Mouse (Mus musculus) midbrain, embryonic 15.5 days (tissue): ENCODE measurements around the gene Gm853. TPM values are rescaled to one million over a fixed set of nuclear protein-coding genes. Genes with fewer than 3 reads are reported as not detected.
A peak's percentile ranks its signal among the peaks of the same experiment; 100 is the strongest.

ENCODE experiments used
- ATAC-seq: fragments of 200-750 bp; cut with Nextera tagmentation; replicated peaks from 2 replicates; pipeline ENCODE4 v1.8.0; 2017; ENCODE audit warnings: moderate TSS enrichment
- H3K27ac ChIP-seq: fragments of 300-500 bp; sonication (generic); 2 replicates; pipeline ENCODE4 v1.5.1; 2015; ENCODE audit warnings: mild to moderate bottlenecking, inconsistent platforms
- H3K27me3 ChIP-seq: fragments of 300-500 bp; sonication (generic); replicated peaks from 2 replicates; pipeline ENCODE4 v1.6.1; 2015; ENCODE audit warnings: inconsistent platforms
- H3K36me3 ChIP-seq: fragments of 300-500 bp; sonication (generic); replicated peaks from 2 replicates; pipeline ENCODE4 v1.6.1; 2015; ENCODE audit warnings: inconsistent platforms
- H3K4me1 ChIP-seq: fragments of 300-500 bp; sonication (generic); 2 replicates; pipeline ENCODE4 v1.6.1; 2015; ENCODE audit warnings: inconsistent platforms
- H3K4me2 ChIP-seq: fragments of 300-500 bp; sonication (generic); 2 replicates; pipeline ENCODE4 v1.6.1; 2015; ENCODE audit warnings: inconsistent platforms, mild to moderate bottlenecking, moderate library complexity
- H3K4me3 ChIP-seq: fragments of 300-500 bp; sonication (generic); 2 replicates; pipeline ENCODE4 v1.5.1; 2015; ENCODE audit warnings: mild to moderate bottlenecking, inconsistent platforms
- H3K9ac ChIP-seq: fragments of 300-500 bp; sonication (generic); 2 replicates; pipeline ENCODE4 v1.6.1; 2015; ENCODE audit warnings: mild to moderate bottlenecking, inconsistent platforms
- H3K9me3 ChIP-seq: fragments of 300-500 bp; sonication (generic); 2 replicates; pipeline ENCODE4 v1.6.1; 2016; ENCODE audit warnings: inconsistent platforms
- WGBS: fragments of 180-500 bp; shearing (Covaris S2); methylation state at CpG from one replicate; pipeline ENCODE4 v1.1.7; 2015; ENCODE audit warnings: mixed read lengths; 5-methylcytosine and 5-hydroxymethylcytosine counted together
- polyA plus RNA-seq: library from polyadenylated mRNA; unstranded; fragments of >200 nt; fragmentation: Nextera tagmentation; extraction: Ambion mirVana; gene quantifications from 2 replicates; pipeline ENCODE4 v1.2.1, GENCODE M21; 2015

Gm853 gene
- polyA plus RNA-seq, 1 experiment from 2014 or later = 0.06 TPM

DNA sequence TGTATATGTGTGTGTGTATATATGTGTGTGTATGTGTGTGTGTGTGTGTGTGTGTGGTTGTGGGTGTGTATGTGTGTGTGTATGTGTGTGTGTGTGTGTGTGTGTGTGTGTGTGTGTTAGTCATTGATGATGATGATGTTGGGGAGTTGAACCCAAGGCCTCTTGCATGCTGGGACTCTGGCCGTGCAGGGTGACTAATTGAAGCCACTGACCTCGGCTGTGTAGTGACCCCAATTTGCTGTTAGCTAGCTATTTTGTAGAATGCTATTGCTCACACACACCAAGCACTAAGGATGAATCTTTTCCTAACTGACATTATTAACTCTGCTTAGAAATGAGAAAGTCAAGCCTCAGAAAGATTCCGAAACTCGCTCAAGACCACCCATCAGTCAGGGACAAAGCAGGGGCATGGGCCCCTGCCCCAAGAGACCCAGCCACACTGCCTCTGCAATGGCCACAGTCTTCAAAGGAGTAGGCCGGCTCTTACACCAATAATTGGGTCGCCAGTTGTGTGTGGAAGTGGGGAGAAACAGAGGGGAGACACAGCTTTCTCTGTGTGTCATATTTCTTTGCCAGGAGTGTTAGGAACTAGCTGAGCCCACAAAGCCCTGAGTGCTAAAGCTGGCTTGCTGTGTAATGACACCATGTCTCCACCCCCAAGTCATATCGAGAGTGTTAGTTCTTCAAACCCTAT is 41.1 kb downstream of the Gm853 start:
- 64% methylated on average over 7 of the region's 7 CpGs for WGBS
- no peak for ATAC-seq

DNA sequence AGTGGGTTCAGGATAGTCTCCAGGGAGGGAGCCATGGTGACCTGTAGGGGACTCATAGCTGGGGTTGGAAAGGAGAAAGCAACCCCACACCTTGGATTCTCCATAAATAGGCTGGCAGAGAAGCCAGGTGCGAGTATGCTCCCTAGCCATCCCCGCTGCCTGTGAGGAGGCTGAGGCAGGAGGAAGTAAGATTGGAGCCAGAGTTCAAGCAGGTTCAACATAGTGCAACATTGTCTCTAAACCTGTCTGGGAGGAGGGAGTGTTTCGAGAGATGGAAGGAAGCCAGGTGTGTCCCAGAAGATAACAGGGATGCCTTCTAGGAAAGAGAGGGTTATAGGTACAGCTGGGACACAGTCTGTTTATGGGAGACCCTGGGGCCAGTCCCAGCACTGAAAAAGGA is 42.3 kb downstream of the Gm853 start:
- H3K36me3 ChIP-seq = no peaks in the 10 kb centered on the region
- H3K27ac ChIP-seq = no peak overlapping the region
- peaks cover 6% of the 10 kb centered on the region for H3K27me3 ChIP-seq
- no peaks in the 10 kb centered on the region for H3K9me3 ChIP-seq
- H3K9ac ChIP-seq = no peak overlapping the region
- 81% methylated on average over 3 of the region's 3 CpGs for WGBS
- H3K4me3 ChIP-seq = no peak overlapping the region
- no peak overlapping the region for H3K4me2 ChIP-seq
- ATAC-seq = no peak
- H3K4me1 ChIP-seq = peaks cover 8% of the 10 kb centered on the region; the same call in 1 of the 2 replicates

More for the DNA sequence above, 41.1 kb downstream of the Gm853 start:
- Histone ChIP-seq H3K9ac (no peak overlapping the region), H3K4me3 (no peak overlapping the region), H3K27me3 (no peaks in the 10 kb centered on the region), H3K9me3 (no peaks in the 10 kb centered on the region), H3K27ac (no peak overlapping the region), H3K36me3 (no peaks in the 10 kb centered on the region), H3K4me2 (no peak overlapping the region), H3K4me1 (no peaks in the 10 kb centered on the region)

DNA sequence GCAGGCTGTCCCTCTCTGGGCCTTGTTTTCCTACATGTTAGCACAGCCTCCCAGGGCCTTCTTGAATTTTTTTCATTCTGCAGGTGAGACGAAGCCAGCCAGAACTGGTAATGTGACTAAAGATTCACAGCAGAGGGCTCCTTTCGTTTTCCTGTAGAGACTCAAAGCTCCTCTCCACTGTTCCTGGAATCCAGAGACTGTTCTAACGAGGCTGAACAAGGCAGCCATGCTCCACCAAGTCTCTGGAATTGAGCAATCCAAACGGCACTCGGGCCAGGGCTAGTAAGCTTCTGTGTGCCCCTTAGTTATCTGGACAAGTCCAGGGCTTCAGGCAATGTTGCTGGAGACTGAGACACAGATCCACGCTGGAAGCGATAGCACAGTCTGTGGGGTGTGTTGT is 44.7 kb downstream of the Gm853 start:
- no peak overlapping the region for H3K4me3 ChIP-seq
- H3K4me2 ChIP-seq = no peak overlapping the region
- no peak overlapping the region for H3K9ac ChIP-seq
- H3K9me3 ChIP-seq = no peaks in the 10 kb centered on the region
- ATAC-seq = no peak
- H3K36me3 ChIP-seq = no peaks in the 10 kb centered on the region
- peaks cover 12% of the 10 kb centered on the region for H3K4me1 ChIP-seq
- peaks cover 23% of the 10 kb centered on the region for H3K27me3 ChIP-seq
- H3K27ac ChIP-seq = no peak overlapping the region
- WGBS = 55% methylated on average over 7 of the region's 7 CpGs

DNA sequence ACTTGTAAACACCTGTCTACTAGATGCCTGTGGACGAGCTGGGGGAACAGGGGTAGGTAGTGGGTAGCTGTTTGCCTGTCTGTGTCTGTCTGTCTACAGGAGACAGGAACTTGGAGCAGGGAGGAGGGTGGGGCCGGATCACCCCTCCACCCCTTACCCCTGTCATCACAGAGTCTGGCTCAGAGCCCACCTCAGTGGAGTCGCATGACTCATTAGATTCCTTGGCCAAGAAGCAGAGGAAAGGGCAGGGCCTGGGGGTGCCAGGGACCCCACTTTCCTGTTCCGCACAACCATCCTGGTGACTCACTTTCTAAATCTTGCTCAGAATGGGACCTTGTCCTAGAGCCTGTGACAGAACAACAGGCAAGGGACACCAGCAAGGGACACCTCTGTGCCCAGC is 45.1 kb downstream of the Gm853 start:
- WGBS = 80% methylated on average over 4 of the region's 4 CpGs
- Histone ChIP-seq H3K27me3 (peaks cover 23% of the 10 kb centered on the region), H3K27ac (no peak overlapping the region), H3K9me3 (no peaks in the 10 kb centered on the region), H3K4me2 (no peak overlapping the region), H3K36me3 (no peaks in the 10 kb centered on the region), H3K4me3 (no peak overlapping the region), H3K4me1 (peaks cover 12% of the 10 kb centered on the region), H3K9ac (no peak overlapping the region)
- ATAC-seq = no peak

DNA sequence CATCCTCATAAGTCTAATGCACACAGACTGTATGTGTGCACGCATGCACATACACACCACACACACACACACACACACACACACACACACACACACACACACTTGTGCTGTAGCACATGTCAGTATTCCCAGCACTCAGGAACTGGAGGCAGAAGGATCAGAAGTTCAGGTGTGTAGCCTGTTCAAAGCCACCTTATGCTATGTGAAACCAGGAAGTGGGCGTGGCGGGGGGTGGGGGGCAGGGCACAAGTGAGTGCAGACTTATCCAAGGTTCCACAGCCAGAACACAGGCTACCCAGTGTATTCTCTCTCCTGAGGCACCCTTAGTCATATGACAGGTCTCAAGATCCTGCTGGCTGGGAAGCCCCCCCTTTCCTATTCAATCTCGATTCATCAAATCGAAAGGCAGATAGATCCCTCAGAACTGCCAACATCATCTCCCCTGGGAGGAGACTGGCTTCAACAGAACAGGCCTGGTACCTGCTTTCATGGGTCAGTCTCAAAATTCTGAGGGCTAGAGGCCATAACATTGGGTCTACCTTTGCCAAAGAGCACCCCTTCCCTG is 46.0 kb downstream of the Gm853 start:
- H3K4me2 ChIP-seq = no peak overlapping the region
- H3K36me3 ChIP-seq = no peaks in the 10 kb centered on the region
- no peaks in the 10 kb centered on the region for H3K9me3 ChIP-seq
- no peak overlapping the region for H3K9ac ChIP-seq
- H3K27me3 ChIP-seq = peaks cover 23% of the 10 kb centered on the region
- peaks cover 12% of the 10 kb centered on the region for H3K4me1 ChIP-seq
- 81% methylated on average over 5 of the region's 5 CpGs for WGBS
- no peak overlapping the region for H3K4me3 ChIP-seq
- no peak for ATAC-seq
- no peak overlapping the region for H3K27ac ChIP-seq

DNA sequence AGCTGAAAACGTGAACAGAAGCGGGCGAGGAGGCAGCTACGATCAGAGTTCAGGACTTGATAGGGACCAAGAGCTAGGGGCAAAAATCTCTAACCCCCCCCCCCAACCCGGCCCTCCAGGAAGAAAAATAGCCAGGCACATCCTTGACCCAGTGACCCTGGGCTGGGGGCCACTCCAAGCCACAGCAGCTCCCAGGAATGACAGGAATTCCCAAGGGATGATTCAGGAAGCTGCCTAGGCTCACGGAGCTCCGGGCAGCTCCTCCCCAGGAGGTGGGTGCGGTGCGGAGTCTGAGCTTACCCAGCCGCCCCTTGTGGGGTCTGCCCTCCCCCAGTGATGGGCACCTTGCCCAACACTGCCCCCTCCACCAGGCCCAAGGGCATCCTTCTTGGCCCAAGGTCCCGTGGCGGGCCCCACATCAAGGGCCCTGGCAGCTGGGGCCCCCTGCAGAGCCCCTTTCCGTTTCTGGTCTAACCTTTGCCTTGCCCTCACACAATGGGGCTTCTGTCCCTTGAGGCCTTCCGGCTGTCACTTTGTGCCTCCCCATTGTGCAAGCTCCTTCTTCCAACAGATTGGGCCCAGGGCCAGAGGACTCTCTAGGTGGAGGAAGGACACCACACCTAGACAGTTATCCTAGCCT is 47.0 kb downstream of the Gm853 start, which contains the start of gene Tinagl1:
Gene Tinagl1, minus strand, starts transcription at position 51 of the 640 bp plus-strand sequence.
- H3K9ac ChIP-seq = no peak within 1 kb of the TSS
- H3K4me2 ChIP-seq = peak within 1 kb of the TSS; percentile 19
- peaks cover 12% of the 10 kb centered on the region for H3K4me1 ChIP-seq
- ATAC-seq = no peak
- 2% methylated on average over 14 of the region's 14 CpGs for WGBS
- H3K9me3 ChIP-seq = no peaks in the 10 kb centered on the region
- H3K4me3 ChIP-seq = no peak within 1 kb of the TSS
- no peaks in the 10 kb centered on the region for H3K36me3 ChIP-seq
- peaks cover 23% of the 10 kb centered on the region for H3K27me3 ChIP-seq
- H3K27ac ChIP-seq = no peak within 1 kb of the TSS

DNA sequence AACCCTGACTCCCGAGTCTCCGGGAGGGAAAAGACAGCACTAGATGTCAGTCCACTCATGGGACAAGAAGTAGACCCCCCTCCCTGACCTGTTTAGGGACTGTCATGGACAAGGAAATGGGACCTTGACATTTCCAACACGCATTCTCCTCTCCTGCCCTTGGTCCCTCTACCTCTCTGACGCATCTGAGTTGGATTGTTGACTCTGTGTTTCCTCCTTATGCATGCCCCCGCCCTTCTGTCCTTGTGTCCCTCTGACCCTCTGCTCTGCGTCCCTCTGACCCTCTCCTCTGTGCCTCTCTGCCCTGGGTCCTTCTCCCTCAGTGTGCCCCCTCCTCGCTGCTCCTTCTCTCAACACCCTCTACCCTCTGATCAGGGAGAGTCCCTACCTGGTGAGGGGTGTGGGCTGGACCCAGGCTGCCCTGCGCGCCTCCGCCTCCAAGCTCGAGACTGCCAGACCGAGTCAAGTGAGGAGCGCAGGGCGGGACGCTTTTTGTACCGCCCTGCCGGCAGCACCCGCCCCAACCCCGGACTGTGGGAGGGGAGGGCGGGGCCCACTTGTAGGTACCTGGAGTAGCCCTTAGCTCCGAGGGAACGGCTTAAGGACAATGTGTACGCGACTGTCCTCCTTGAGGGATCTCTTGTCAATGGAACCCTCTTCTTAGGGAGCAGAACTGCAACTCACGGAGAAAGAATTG is 47.7 kb downstream of the Gm853 start:
- no peak overlapping the region for H3K27ac ChIP-seq
- H3K27me3 ChIP-seq = peaks cover 23% of the 10 kb centered on the region
- H3K4me1 ChIP-seq = peaks cover 12% of the 10 kb centered on the region
- no peaks in the 10 kb centered on the region for H3K9me3 ChIP-seq
- no peak overlapping the region for H3K4me3 ChIP-seq
- H3K9ac ChIP-seq = no peak overlapping the region
- no peak for ATAC-seq
- no peaks in the 10 kb centered on the region for H3K36me3 ChIP-seq
- 3% methylated on average over 25 of the region's 25 CpGs for WGBS
- H3K4me2 ChIP-seq = peak overlapping the region; percentile 19

DNA sequence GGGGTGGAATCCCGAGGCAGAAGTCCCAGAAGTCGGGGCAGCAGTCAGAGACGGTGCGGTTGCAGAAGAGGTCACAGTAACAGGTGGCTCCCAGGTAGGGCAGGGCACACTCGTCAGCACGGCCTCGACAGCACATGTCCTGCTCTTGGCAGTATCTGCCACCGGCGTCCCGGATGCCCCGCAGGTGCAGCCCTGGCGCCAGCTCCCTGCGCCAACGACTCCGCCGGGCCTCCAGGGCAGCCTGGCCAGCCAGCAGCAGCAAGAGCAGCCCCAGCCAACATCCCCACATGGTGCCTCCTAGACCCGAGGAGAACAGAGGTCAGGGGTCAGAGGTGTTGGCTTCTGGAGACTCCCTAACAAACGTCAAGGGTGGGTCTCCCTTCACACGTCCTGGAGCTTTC is 48.3 kb downstream of the Gm853 start:
- no peak overlapping the region for H3K27ac ChIP-seq
- H3K4me2 ChIP-seq = no peak overlapping the region
- H3K4me3 ChIP-seq = no peak overlapping the region
- peaks cover 23% of the 10 kb centered on the region for H3K27me3 ChIP-seq
- no peak overlapping the region for H3K9ac ChIP-seq
- ATAC-seq = no peak
- H3K4me1 ChIP-seq = peaks cover 12% of the 10 kb centered on the region
- WGBS = 43% methylated on average over 19 of the region's 19 CpGs
- H3K9me3 ChIP-seq = no peaks in the 10 kb centered on the region
- no peaks in the 10 kb centered on the region for H3K36me3 ChIP-seq

DNA sequence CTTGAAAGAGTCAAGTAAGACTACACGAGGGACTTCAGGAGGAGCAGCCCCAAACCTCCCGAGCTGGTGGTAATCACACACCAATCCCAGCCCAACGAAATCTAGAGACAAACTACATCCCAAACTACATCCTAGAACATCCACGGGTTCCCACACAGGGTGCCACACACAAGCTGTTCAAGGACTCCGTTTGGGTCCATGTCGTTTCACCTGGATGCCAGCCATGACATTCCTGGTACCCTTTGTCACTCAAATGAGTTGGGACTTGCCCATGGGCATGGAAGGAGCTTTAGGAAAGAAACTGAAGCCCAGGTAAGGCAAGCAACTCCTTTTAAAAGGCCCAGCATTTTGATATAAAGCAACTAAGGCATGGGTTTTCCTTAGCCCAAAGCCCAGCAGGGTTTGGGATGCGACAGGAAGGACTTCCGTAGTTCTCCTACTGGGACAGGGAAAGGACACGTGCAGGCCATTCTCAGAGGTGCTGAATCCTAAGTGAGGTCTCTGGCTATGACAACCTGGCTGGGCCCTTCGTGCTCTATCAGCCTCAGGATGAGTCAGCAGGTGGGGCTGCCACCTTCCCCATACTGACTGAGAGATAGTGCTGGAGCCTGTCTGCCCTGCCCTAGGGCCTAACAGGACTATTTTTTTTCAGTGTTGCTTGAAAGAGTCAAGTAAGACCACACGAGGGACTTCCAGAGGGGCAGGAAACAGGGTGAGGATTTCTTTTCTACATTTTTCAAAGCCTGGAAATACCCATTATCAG is 49.0 kb downstream of the Gm853 start:
- Histone ChIP-seq H3K27me3 (peaks cover 23% of the 10 kb centered on the region), H3K27ac (no peak overlapping the region), H3K4me3 (no peak overlapping the region), H3K9me3 (no peaks in the 10 kb centered on the region), H3K4me1 (peaks cover 14% of the 10 kb centered on the region), H3K36me3 (no peaks in the 10 kb centered on the region), H3K9ac (no peak overlapping the region), H3K4me2 (no peak overlapping the region)
- 73% methylated on average over 11 of the region's 11 CpGs for WGBS
- ATAC-seq = no peak

DNA sequence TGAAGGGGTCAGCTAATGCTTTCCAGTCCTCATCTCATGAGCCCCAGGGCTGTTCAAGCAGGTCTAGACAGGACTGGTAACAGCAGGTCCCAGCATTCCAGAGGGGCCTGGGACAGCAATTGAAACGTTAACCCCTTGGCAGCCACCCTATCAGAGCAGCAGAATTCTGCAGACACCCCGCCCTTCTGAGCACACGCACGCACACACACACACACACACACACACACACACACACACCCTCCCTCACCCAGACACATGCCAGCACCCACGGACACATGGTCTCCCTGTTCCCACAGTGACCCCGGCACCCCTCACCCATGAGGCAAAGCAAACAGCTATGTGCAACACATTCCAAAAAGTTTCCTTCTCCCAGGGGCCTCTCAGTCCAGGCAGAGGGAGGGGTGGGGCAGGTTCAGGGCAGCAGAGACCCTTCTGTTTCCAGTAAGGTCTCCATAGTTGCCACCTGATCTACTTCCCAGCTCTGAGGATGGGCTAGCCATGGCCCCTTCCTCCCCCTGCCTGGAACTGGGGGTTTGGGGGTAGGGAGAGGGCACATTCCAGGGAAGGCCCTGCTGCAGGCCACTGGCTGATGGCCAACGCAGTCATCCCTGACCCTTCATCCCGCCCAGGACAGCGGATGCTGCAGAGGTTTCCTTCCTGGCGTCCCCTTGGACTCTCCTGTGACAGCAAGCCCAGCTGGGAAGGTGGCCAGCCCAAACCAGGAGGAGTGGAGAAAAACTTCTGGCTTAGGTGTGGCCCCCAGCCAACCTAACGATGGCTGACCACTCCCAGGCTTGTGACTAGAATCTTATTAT is 50.0 kb downstream of the Gm853 start:
- Histone ChIP-seq H3K36me3 (no peaks in the 10 kb centered on the region), H3K4me1 (peaks cover 22% of the 10 kb centered on the region), H3K9ac (no peak overlapping the region), H3K4me3 (no peak overlapping the region), H3K9me3 (no peaks in the 10 kb centered on the region), H3K4me2 (no peak overlapping the region), H3K27me3 (peaks cover 28% of the 10 kb centered on the region), H3K27ac (no peak overlapping the region)
- 77% methylated on average over 11 of the region's 11 CpGs for WGBS
- ATAC-seq = no peak

DNA sequence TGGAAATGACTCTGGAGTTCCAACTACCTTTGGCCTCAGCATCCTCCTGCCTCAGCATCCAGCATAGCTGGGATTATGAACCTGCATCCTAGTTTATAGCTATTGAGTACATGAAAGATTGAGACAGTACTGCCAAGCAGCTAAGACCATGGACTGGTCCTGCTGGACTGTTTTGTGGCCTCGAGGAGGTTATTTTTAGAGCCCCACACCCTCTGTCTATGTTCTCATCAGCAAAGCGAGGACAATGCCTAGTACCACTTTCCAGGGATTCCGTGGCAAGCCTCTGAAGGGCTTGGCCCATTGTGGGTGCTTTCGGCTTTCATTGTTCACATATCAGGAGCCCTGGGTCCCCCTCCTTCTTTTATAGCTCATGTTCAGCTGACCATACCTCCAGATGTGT is 51.8 kb downstream of the Gm853 start:
- H3K4me1 ChIP-seq = peaks cover 20% of the 10 kb centered on the region
- no peaks in the 10 kb centered on the region for H3K9me3 ChIP-seq
- H3K4me2 ChIP-seq = no peak overlapping the region
- no peak overlapping the region for H3K4me3 ChIP-seq
- H3K36me3 ChIP-seq = no peaks in the 10 kb centered on the region
- peaks cover 26% of the 10 kb centered on the region for H3K27me3 ChIP-seq
- WGBS = 92% methylated on average over 4 of the region's 4 CpGs
- no peak overlapping the region for H3K9ac ChIP-seq
- H3K27ac ChIP-seq = no peak overlapping the region
- ATAC-seq = no peak
